Mouse (Mus musculus) regulatory T cell (primary cell): Measurements from ENCODE around the gene Gdf9.
"Not testable (repeated sequence)": the region's sequence is repeated elsewhere in the genome, so short reads cannot be mapped to it uniquely, and the experiment has no call there.

Experiments used
- in situ Hi-C: fragments of 300-600 bp; cut with MboI, MseI; formaldehyde crosslinking; loops from one replicate; pipeline ENCODE4 v1.15.1; 2025; ENCODE audit warnings: high pct_unique_total_duplicates

The Gdf9 gene

DNA sequence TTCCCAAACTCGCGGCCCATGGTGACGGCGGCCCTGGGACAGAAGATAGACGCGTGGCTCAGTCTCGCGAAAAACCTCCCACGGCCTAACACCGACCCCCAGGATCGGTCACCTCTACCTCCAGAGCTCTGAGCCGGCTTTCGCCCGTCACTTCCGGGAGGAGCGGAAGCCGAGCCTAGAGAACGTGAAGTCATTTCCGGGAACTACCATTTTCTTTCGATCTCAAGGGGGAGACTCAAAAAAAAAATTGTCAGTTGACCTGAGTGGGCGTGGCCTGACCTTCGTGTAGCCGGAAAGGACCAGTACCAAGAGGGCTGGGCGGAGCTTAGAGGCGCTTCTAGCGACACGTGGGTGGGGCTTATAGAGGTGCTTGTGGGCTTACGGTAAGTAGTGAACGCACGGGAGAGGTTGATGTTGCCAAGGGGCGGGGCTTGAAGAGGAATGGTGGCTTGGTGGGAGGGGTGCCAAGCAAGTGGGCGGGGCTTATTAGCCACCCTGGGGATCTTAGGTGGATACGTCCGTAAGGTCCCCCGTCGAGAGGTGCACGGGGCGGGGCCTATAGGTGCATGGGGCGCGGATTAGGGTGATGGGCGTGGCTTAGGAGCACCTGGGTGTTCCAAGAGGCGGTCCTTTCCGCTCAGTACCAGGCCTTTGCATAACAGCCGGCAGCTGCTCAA lies at the start of gene Gdf9, which contains the start of gene Uqcrq:
Gene Gdf9 (plus strand): TSS at position 354 of the 677 bp plus-strand sequence.
Gene Uqcrq (minus strand): TSS at position 162 of the 677 bp plus-strand sequence.
- in situ Hi-C loops, result loop anchor here (5.0 kb wide), 1 partner anchor 74 kb away; no protein-coding TSS in a partner anchor

DNA sequence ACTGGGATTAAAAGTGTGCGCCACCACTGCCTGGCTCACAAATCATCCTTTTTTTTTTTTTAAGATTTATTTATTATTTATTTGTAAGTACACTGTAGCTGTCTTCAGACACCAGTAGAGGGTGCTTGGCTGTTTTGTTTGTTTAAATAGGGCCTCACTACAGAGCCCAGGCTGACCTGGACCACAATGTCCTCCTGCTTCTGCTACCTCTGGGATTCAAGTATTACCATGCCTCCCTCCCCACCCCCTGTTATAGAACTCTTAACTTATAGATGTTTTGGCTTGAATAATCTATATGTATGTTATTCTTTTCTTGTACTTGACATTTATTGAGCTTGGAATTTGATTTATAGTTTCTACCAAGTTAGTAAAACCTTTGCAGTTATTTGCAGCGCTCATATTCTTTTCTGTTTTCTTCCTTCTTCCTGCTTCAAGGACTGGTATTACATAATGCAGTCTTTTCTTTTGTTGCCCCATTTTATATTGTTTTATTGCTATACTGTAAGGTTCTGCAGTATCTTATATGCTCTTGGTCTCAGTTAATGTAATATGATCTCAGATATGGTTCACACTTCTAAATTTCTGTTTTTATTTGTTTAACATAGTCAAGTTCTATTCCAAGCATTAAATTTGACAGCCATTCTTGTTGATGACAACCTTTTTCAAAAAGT lies 46.9 kb upstream of the Gdf9 start:
- in situ Hi-C loops, result no loop called here

DNA sequence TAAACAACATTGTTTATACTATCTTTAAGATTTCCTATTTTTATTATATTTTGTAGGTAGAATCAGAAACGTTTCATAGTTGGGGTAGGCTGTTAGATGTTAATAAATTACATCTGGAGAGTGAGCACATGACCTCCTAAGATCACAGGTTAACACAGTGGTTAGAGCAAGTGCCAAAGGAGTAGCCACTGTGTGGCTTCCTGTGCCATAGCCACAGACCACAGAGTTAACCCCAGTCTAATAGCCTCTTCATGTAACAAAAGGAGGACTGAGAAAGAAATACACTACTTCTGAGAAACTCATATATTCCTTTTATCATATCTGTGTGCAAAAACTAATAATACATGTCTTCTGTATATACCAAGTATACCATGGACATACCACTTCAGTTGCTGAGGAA lies 37.0 kb upstream of the Gdf9 start:
- in situ Hi-C loops, result loop anchor here (10.0 kb wide), 1 partner anchor 529 kb away; no protein-coding TSS in a partner anchor

DNA sequence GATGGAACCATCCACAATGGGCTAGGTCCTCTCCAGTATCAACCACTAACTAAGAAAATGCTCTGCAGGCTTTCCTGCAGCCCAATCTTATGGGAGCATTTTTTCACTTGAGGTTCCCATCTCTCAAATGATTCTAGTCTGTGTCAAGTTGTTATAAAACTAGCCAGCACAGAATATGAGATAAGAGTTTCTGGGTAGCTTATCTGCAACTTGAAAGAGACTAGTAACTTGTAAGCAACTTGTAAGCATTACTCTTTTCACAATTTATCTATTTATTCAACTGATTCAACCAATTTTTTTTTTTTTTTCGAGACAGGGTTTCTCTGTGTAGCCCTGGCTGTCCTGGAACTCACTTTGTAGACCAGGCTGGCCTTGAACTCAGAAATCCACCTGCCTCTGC lies 27.2 kb upstream of the Gdf9 start:
- in situ Hi-C loops, result no loop called here

DNA sequence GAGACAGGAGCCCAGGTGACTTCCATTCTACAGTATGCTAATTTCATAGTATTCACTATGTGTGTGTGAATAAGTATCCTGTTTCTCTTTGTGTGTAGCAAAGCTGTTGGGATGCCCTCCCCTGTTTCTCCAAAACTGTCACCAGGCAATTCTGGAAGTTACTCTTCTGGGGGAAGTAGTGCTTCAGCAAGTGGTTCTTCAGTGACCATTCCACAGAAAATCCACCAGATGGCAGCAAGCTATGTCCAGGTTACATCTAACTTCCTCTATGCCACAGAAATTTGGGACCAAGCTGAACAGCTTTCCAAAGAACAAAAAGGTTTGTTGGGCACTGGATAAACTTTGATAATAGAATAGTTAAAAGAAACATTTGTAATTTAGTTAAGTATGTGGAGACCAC lies 19.1 kb upstream of the Gdf9 start:
- in situ Hi-C loops, result loop anchor here (5.0 kb wide), 1 partner anchor 39 kb away; no protein-coding TSS in a partner anchor

DNA sequence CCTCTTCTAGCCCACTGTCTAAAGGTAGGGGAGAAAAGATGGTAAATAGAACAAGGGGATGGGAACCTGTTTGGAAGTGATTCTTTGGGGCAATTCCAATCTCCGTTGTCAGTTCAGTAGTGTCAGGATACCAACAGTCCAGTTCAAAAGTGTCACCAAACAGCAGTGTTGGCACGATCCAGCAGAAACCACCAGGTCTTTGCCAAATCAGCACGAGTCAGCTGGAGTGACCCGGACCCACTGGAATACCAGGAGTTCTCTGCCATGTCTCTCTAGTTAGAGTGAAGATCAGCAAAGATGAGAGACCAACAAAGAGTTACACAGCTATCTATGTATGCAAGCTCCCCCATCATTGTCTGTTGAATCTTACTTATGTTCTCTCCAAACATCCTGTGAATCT lies 17.0 kb upstream of the Gdf9 start:
- in situ Hi-C loops, result loop anchor here (5.0 kb wide), 1 partner anchor 42 kb away; no protein-coding TSS in a partner anchor

DNA sequence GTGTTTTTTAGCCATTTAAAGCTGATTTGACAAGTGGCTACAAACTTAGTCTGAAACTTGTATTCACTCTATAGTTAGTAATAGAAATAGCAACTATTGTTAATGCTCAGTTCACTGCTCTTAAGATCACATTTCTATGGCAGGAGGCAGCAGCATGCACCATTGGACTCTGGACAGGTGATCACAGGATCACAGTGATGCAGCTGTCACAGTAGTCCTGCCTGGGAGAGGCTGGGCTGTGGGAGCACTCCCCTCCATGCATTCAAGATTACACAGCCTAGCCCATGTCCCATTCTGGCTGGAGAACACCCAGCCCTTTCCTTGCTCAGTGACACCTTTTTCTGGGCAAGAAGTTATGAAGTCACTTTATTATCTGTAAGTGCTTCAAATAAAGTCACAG lies 12.8 kb upstream of the Gdf9 start:
- in situ Hi-C loops, result no loop called here

DNA sequence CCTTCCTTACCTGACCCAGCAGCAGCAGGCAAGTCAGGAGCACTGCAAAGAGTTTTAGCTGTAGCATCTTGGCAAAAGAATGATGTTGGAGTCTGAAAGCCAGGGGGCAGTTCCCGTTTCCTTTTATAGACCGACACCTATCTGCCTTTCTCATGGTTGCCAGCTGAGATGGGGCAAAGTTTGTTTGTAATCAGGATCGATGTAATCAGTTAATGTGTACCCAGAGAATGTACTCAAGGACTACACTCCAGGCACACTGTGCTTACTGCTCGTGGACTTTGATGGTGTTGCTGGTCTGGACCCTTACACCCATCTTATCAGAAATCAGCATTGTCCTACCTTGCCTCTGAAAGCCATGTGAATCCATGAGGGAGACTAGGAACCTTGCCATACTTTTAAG lies 7.8 kb upstream of the Gdf9 start, which contains the start of gene Leap2:
Gene Leap2 (minus strand): TSS at position 135 of the 400 bp plus-strand sequence.
- in situ Hi-C loops, result no loop called here

DNA sequence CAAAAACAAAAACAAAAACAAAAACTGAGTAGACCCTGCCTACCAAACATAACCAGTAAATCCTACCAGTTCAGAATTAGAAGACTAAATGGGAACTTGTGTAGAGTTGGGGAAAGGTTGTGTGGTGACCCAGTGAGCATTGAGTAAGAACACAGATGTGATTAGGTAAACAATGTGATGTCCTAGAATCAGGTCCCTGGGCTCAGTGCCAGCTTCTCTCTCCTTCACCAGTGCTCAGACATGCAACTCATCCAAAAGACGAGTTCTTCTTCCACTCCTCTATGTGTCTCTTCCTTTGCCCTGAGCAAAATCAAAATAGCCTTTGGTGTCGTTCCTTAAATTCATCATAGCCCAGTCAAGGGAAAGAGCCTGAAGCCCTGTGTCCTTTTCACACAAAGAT lies 6.0 kb upstream of the Gdf9 start:
- in situ Hi-C loops, result no loop called here

DNA sequence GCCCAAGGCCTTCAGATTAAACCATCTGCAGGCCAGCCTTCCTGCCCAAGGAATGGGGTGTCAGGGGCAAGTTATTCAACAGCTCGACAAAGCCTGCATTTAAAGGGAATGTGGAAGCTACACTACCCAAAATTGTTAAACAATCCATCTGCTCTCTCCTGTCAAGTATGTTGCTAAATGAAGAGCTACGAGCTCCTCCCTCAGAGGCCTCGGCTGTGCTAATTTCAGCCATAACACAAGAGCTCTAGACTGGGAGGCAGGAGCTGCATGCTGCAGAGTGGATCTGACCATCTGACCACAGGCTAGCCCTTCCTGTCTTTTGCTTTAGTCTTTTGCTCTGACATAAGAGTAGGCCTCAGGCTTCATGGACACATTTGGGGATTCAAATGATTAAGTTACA lies 5.6 kb upstream of the Gdf9 start:
- in situ Hi-C loops, result no loop called here

DNA sequence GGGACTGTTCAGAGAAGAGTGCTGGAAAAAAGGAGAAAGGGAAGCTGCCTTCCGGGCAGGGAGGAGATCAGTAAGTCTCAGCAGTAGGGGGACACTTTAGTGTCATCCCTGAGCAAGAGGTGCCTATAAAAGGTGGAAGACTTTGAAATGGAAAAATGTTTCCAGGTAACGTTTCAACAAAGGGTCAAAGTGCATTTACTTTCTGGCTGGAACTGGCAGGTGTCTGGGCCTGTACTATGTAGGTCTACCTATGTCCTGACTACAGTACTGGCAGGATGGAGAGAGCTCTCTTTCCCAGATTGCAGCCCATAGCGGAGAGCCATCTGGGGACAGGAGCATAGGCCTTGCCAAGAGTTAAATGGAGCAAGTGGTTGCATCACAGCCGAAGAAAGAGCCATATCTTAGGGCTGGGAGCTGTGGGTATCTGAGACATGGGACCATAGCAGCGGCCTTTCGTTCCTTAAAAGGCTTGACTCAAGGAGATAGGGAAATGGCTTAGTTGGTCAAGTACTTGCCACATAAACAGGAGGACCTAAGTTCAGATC lies 5.0 kb upstream of the Gdf9 start:
- in situ Hi-C loops, result no loop called here

DNA sequence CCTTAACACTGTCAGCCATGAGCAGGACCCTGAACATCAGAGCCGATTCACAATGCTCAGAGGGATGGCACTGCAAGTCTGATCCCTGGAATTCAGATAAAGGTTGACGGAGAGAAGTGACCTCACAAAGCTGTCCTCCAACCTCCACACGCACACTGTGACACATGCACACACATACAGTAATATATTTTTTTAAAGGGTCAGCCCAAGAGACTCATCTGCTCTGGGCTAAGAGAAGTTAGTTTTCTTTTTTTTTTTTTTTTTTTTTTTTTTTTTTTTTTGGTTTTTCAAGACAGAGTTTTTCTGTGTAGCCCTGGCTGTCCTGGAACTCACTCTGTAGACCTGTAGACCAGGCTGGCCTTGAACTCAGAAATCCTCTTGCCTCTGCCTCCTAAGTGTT lies 3.9 kb upstream of the Gdf9 start:
- in situ Hi-C loops, result not testable (repeated sequence)

DNA sequence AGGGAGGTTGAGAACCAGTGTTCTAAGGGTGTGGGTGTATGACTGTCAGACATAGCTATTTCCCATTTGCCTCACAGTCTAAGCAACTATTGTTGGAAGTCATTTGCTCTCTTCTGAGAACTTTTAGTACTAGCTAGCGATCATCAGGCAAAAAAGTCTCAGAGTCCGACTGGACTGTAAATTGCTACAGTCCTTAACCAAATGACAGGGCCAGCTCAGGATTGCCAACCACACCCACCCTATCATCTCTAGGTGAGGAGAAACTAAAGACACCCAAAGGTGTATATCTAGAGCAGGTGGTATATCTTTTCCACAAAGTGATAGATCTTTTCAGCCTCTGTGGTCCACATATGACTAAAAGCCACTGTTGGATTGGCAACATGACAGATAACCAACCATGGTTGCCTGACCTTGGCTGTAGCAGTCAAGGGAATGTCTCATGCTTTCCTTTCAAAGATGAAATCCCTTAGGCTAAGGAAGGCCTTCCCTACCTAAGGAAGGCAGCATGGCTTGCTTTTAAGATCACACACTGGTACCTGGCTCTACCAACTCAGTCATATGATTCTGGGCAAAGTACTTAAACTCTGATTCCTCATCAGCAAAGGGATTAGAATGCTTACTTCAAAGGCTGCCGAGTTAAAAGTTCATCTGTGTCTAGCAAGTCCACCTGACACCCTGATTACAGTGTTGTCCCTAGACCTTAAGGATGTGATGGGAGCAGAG lies 2.7 kb upstream of the Gdf9 start:
- in situ Hi-C loops, result no loop called here

DNA sequence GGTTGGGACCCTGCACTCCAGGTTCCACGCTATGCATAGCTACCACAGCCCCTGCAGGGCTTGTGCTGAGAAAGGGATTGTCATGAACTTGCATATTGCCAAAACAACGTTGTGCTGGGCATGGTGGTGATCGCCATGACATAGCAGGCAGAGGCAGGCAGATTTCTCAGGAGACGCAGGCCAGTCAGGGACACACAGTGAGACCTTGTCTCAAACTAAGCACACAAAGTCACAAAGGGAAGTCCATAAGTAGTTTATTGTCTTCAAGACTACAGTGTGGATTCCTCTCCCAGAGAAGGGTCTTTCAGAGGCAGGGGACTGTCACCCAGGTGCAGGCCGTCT lies 2.1 kb upstream of the Gdf9 start:
- in situ Hi-C loops, result no loop called here

DNA sequence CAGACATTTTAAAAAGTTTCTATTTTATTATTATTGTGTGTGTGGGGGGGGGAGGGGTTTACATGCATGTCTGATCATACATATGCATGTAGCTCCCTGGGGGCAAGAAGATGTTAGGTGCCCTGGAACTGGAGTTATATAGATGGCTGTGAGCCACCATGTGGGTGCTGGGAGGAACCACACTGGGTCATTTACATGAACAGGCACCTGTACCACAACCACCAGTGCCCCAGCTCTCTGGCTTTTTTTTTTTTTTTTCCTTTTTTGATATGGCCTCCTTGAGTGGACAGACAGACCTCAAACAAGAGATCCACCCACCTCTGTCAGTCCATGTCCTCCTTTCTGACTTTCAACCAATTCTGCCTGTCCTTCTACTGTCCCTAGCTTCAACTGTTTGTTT lies 1.6 kb upstream of the Gdf9 start:
- in situ Hi-C loops, result no loop called here

DNA sequence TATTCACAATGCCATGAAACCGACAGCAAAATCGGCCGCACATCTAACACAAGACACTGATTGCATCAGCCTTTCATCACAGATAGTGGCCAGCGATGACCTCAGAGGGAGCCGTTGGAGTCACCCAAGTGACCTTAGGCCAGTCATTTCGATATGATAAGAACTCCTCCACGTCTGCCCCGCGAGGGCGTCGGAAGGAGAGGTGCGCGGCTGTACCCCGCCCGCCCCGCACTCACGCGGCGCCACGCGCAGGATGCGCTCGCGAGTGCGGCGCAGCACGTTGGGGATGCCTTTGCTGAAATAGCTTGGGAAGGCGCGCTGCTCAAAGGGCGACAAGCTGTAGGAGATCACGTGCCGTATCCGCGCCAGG lies 538 bp upstream of the Gdf9 start:
- in situ Hi-C loops, result loop anchor here (5.0 kb wide), 1 partner anchor 73 kb away; no protein-coding TSS in a partner anchor

DNA sequence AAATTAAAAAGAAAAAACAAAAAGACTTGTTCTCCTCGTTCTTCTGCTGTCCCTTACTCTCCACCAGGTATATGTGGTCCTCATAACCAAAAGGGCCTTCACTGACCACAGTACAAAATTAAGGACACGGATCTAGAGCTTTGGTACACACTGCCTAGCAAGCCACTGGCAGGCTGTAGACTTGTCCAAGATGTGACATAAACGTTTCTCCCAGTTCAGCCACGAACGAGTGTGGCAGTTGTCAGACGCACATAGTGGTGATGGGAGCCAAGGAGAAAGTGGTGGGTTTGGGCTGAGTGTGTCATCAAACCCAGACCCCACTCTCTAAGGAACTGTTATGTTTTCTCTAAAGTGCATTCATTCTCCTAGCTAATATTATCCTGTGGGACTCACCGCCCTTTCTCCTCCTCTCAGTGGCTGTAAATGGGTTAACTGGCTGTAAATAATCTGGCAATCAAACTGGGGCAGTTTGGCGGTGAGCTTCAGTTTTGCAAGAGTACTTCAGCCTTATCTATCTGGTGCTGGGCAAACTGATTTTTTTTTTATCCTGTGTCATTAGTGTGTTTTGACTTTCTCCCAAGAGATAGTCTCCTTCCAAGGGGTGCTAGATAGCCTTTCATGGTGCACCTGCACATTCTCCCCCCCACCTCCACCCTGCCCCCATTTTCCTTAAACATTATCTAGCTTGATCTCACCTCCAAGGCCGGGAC lies 679 bp downstream of the Gdf9 start:
- in situ Hi-C loops, result loop anchor here (5.0 kb wide), 1 partner anchor 74 kb away; no protein-coding TSS in a partner anchor

DNA sequence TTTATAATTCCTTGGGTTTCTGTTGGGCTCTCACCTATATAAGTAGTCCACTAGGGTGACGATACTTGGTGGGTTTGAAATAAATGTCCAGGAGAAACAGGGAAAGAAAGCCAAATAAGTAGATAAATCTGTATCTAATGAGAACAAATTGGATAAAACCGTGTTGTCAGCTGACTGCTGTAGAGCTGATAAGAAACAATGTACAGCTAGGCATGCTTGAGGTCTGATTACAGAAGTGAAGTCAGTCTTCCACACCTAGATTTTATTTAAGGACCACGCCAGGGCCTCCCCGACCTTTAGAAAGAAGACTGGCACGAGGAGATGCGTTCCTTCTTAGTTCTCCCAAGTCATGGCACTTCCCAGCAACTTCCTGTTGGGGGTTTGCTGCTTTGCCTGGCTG lies 2.2 kb downstream of the Gdf9 start:
- in situ Hi-C loops, result loop anchor here (5.0 kb wide), 1 partner anchor 76 kb away; no protein-coding TSS in a partner anchor

DNA sequence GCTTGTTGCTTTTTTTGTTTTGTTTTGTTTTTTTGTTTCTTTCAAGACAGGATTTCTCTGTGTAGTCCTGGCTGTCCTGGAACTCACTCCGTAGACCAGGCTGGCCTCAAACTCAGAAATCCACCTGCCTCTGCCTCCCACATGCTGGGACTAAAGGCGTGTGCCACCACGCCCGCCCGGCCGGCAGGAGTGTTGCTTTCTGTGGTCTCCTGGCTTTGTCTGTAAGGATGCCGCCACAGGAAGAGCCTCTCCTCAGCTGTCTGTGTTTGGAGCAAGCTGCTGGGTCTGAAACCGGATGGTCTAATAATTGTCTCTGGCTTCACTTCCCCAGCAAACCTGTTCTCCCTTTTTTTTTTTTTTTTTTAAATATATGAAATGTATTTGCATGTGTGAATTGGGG lies 4.7 kb downstream of the Gdf9 start:
- in situ Hi-C loops, result no loop called here

DNA sequence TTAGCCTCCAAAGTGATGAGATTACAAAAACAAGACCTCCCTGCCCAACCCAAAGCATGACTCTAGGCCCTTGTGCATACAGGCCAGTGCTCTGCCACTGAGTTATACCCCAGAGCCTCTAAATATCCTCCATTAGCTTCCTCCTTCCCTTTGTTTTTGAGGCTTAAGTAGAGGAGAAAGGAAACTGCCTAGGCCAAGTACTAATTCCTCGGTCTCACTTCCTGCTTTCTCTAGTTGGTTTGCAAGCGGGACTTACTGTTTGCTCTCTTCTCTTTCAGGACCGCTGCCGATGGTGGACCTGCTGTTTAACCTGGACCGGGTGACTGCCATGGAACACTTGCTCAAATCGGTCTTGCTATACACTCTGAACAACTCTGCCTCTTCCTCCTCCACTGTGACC lies 5.5 kb downstream of the Gdf9 start:
- in situ Hi-C loops, result no loop called here

DNA sequence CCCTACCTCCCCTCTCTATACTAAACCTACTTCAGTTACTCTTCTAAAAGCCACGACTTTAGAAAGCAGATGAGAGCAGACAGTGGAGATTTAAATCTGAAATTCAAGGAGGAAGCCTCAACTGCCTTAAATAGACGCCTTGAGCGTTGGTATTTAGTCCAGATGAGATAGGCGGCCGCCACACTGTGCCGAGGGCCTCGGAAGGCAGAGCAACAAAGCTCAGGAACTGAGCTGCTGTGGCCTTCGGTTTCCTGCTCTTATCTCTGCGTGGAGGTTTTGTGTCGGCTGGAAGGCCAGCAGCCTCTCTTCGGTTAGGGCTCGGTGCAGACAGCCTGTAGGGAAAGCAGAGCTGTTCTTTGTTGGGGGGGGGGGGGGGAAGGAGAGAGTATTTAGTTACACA lies 11.1 kb downstream of the Gdf9 start:
- in situ Hi-C loops, result no loop called here

DNA sequence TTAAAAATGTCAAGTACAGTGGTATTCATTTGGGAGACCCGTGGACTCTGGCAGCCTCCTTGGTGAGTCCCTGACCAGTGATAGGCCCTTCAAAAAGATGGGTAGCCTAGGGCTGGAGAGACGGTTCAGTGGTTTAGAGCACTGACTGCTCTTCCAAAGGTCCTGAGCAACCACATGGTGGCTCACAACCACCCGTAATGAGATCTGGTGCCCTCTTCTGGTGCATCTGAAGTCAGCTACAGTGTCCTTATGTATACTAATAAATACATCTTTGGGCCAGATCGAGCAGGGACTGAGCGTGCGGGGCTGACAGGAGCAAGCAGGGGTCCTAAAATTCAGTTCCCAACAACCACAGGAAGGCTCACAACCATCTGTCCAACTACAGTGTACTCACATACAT lies 13.0 kb downstream of the Gdf9 start:
- in situ Hi-C loops, result no loop called here
